Mouse (Mus musculus) brain, embryonic 14.5 days (tissue): ENCODE measurements around the gene Adgrg5. TPM values are rescaled to one million over a fixed set of nuclear protein-coding genes. Genes with fewer than 3 reads are reported as not detected.

Experiments
- DNase-seq: peaks from one replicate; pipeline ENCODE4 v3.0.0-alpha.2; 2011; ENCODE audit warnings: low read depth
- CTCF ChIP-seq: fragments of 200-500 bp; IDR thresholded peaks from 2 replicates; pipeline ENCODE4 v1.5.1; 2012; ENCODE audit warnings: inconsistent platforms, mild to moderate bottlenecking, moderate library complexity, borderline replicate concordance; ENCODE audit not compliant: insufficient read depth, insufficient read length; ENCODE audit errors: extremely low read depth
- POLR2A ChIP-seq: fragments of 200-500 bp; IDR thresholded peaks from 2 replicates; pipeline ENCODE4 v1.6.1; 2012; ENCODE audit warnings: mild to moderate bottlenecking, inconsistent platforms, borderline replicate concordance; ENCODE audit not compliant: poor library complexity, insufficient read depth, insufficient read length, severe bottlenecking; ENCODE audit errors: extremely low read depth
- polyA plus RNA-seq: library from polyadenylated mRNA; depleted of rRNA; stranded (reverse); fragments of >200 nt; gene quantifications from 2 replicates; pipeline ENCODE4 v1.2.3, GENCODE M21; 2012

Adgrg5 gene
- polyA plus RNA-seq, 1 experiment = 0.27 TPM

GRCm38 (mm10) chr8:94953624-94954367 is 30.3 kb downstream of the Adgrg5 start:
- TF ChIP-seq POLR2A (no peak), CTCF (no peak)
- no peak for DNase-seq

GRCm38 (mm10) chr8:94954368-94954737 is 30.9 kb downstream of the Adgrg5 start:
- DNase-seq = peak; percentile 86
- no peak for TF ChIP-seq POLR2A
- no peak for TF ChIP-seq CTCF

- peak; percentile 71 for DNase-seq
- TF ChIP-seq POLR2A (no peak), CTCF (peak; percentile 64; the same call in 1 of the 2 replicates)
Measured at GRCm38 (mm10) chr8:94954921-94955758, 31.6 kb downstream of the Adgrg5 start.

- no peak for DNase-seq
- TF ChIP-seq POLR2A (no peak), CTCF (no peak)
Measured at GRCm38 (mm10) chr8:94956078-94956574, 32.6 kb downstream of the Adgrg5 start.

- DNase-seq = no peak
- TF ChIP-seq POLR2A (no peak), CTCF (no peak)
Measured at GRCm38 (mm10) chr8:94962201-94962600, 38.7 kb downstream of the Adgrg5 start.

- no peak for DNase-seq
- TF ChIP-seq POLR2A = no peak
- TF ChIP-seq CTCF = no peak
Measured at GRCm38 (mm10) chr8:94964828-94965227, 41.3 kb downstream of the Adgrg5 start.

- peak; percentile 81 for DNase-seq
- TF ChIP-seq POLR2A (no peak), CTCF (peak; percentile 73; the same call in 1 of the 2 replicates)
Measured at GRCm38 (mm10) chr8:94966578-94966977, 43.1 kb downstream of the Adgrg5 start.

- DNase-seq = no peak
- TF ChIP-seq CTCF = no peak
- no peak for TF ChIP-seq POLR2A
Measured at GRCm38 (mm10) chr8:94967071-94967470, 43.6 kb downstream of the Adgrg5 start.

- peak; percentile 80 for DNase-seq
- TF ChIP-seq CTCF = no peak
- no peak for TF ChIP-seq POLR2A
Measured at GRCm38 (mm10) chr8:94967554-94967953, 44.1 kb downstream of the Adgrg5 start.

GRCm38 (mm10) chr8:94973270-94973669 is 49.8 kb downstream of the Adgrg5 start:
- no peak for DNase-seq
- TF ChIP-seq CTCF (no peak), POLR2A (no peak)

- DNase-seq = no peak
- no peak for TF ChIP-seq CTCF
- no peak for TF ChIP-seq POLR2A
Measured at GRCm38 (mm10) chr8:94973786-94974185, 50.3 kb downstream of the Adgrg5 start.

- no peak for DNase-seq
- TF ChIP-seq POLR2A (no peak), CTCF (no peak)
Measured at GRCm38 (mm10) chr8:94974467-94975165, 51.1 kb downstream of the Adgrg5 start, which contains the start of gene Adgrg1. TSS of gene Adgrg1 (plus strand) at chr8:94974751.
